In the genomic region with DNA sequence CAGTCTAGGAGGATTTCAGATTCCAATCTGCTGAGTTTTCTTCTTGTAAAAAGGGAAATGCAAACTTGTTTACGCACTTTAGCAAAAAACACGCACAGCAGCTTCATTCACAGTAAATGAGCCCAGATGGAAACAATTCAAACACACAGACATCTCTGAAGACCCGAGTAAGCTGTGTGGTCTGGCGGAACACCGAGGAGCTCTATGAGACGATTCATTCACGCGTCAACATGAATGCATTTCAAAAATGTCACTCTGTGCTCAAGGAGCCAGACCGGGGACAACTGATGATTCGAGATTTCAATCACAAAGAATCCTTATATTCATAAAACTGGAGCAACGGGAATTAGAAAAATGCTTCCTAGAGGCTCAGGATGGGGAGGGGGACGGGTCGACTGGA, we compare ENCODE assay signal across 18 mouse cellular contexts. TPM values are rescaled to one million over a fixed set of nuclear protein-coding genes. Genes with fewer than 3 reads are reported as not detected.
DNase-seq lines count a peak whose midpoint lies in the region; ATAC-seq and TF ChIP-seq lines count a peak whose summit lies in the region.
"Had no signal": no experiment of that assay in that cellular context is flagged by ENCODE, and none has a peak within 500 bp of the region (broad histone marks: within the 10 kb centered on the region; RNA-seq: fewer than 3 reads in every experiment).

No protein-coding gene starts in this region.

- peak; percentile 22 for DNase-seq in forebrain, postnatal 0 days
- no peak for DNase-seq in forebrain, embryonic 11.5 days (ENCODE audit: low spot score)
- no peak for DNase-seq in midbrain, embryonic 14.5 days
- DNase-seq in brain, embryonic 14.5 days (ENCODE audit: low read depth): peak; percentile 24
- DNase-seq in kidney, adult 11 months: no peak
- DNase-seq: adrenal gland, adult 2 months; cerebellum, adult 8-10 months; gastrocnemius, adult 2 months; heart, postnatal 10 days; kidney, adult 9 months; right cerebral cortex, postnatal 4 days; thymus, adult 2 months had no signal

- TF ChIP-seq CTCF in forebrain, postnatal 0 days (IDR thresholded peaks at IDR 0.05; ENCODE audit: low read depth): no peak
- TF ChIP-seq CTCF in brain, embryonic 14.5 days (IDR thresholded peaks at IDR 0.05; ENCODE audit: borderline replicate concordance, extremely low read depth, insufficient read depth, insufficient read length): no peak

- no peaks in the 10 kb centered on the region for H3K9me3 ChIP-seq in forebrain, postnatal 0 days (ENCODE audit: low read length)
- no peaks in the 10 kb centered on the region for H3K9me3 ChIP-seq in forebrain, embryonic 11.5 days (ENCODE audit: control insufficient read depth, low read length)
- H3K9me3 ChIP-seq in midbrain, embryonic 16.5 days (replicated peaks; ENCODE audit: control insufficient read depth, low read length, poor library complexity, severe bottlenecking): no peaks in the 10 kb centered on the region
- no peaks in the 10 kb centered on the region for H3K9me3 ChIP-seq in midbrain, embryonic 14.5 days (ENCODE audit: control insufficient read depth, low read length)
- H3K9me3 ChIP-seq in hindbrain, embryonic 16.5 days (ENCODE audit: control insufficient read depth, low read length): no peaks in the 10 kb centered on the region
- H3K9me3 ChIP-seq: heart, embryonic 10.5 days; limb, embryonic 13.5 days; midbrain, embryonic 12.5 days had no signal

- WGBS in forebrain, postnatal 0 days: 32% methylated on average over 13 of the region's 13 CpGs
- WGBS in forebrain, embryonic 11.5 days: 76% methylated on average over 13 of the region's 13 CpGs
- WGBS in midbrain, embryonic 16.5 days: 56% methylated on average over 13 of the region's 13 CpGs
- WGBS in midbrain, embryonic 14.5 days: 69% methylated on average over 13 of the region's 13 CpGs
- whole genome bisulfite sequencing in hindbrain, embryonic 16.5 days: 53% methylated on average over 13 of the region's 13 CpGs

- TF ChIP-seq POLR2A in brain, embryonic 14.5 days (IDR thresholded peaks at IDR 0.05; ENCODE audit: borderline replicate concordance, extremely low read depth, insufficient read depth, insufficient read length, poor library complexity, severe bottlenecking): no peak

- H3K27me3 ChIP-seq in forebrain, postnatal 0 days (ENCODE audit: insufficient read depth, low read length): no peaks in the 10 kb centered on the region
- H3K27me3 ChIP-seq in forebrain, embryonic 11.5 days (ENCODE audit: control insufficient read depth, insufficient read depth, low read length): no peaks in the 10 kb centered on the region
- no peaks in the 10 kb centered on the region for H3K27me3 ChIP-seq in midbrain, embryonic 16.5 days (ENCODE audit: control insufficient read depth, insufficient read depth, low read depth, low read length)
- no peaks in the 10 kb centered on the region for H3K27me3 ChIP-seq in midbrain, embryonic 14.5 days (ENCODE audit: control insufficient read depth, insufficient read depth, low read length)
- no peaks in the 10 kb centered on the region for H3K27me3 ChIP-seq in hindbrain, embryonic 16.5 days (replicated peaks; ENCODE audit: control insufficient read depth, insufficient read depth, low read length)
- H3K27me3 ChIP-seq: midbrain, embryonic 12.5 days had no signal

- no peak overlapping the region for H3K27ac ChIP-seq in forebrain, postnatal 0 days (ENCODE audit: low read depth, low read length)
- H3K27ac ChIP-seq in forebrain, embryonic 11.5 days (ENCODE audit: low read depth, low read length): no peak overlapping the region
- H3K27ac ChIP-seq in midbrain, embryonic 16.5 days (ENCODE audit: low read length): no peak overlapping the region
- no peak overlapping the region for H3K27ac ChIP-seq in midbrain, embryonic 14.5 days (replicated peaks; ENCODE audit: low read depth, low read length)
- no peak overlapping the region for H3K27ac ChIP-seq in hindbrain, embryonic 16.5 days (ENCODE audit: low read depth, low read length)
- H3K27ac ChIP-seq: gastrocnemius, adult 2 months; heart, embryonic 10.5 days; limb, embryonic 13.5 days; liver, embryonic 14.5 days; midbrain, embryonic 12.5 days had no signal

- peak overlapping the region; percentile 26 for H3K4me2 ChIP-seq in forebrain, postnatal 0 days (ENCODE audit: low read depth)
- H3K4me2 ChIP-seq in forebrain, embryonic 11.5 days (ENCODE audit: low read depth, low read length, severe bottlenecking): no peak overlapping the region
- H3K4me2 ChIP-seq in midbrain, embryonic 16.5 days (ENCODE audit: low read length): peak overlapping the region; percentile 28
- no peak overlapping the region for H3K4me2 ChIP-seq in midbrain, embryonic 14.5 days (ENCODE audit: low read length)
- peak overlapping the region; percentile 6 for H3K4me2 ChIP-seq in hindbrain, embryonic 16.5 days (ENCODE audit: low read length)
- H3K4me2 ChIP-seq: limb, embryonic 13.5 days; midbrain, embryonic 12.5 days had no signal

- no peaks in the 10 kb centered on the region for H3K4me1 ChIP-seq in forebrain, postnatal 0 days (ENCODE audit: insufficient read depth)
- H3K4me1 ChIP-seq in forebrain, embryonic 11.5 days (replicated peaks; ENCODE audit: control insufficient read depth, insufficient read depth, low read length): no peaks in the 10 kb centered on the region
- no peaks in the 10 kb centered on the region for H3K4me1 ChIP-seq in midbrain, embryonic 16.5 days (ENCODE audit: control insufficient read depth, insufficient read depth, low read length)
- H3K4me1 ChIP-seq in midbrain, embryonic 14.5 days (ENCODE audit: control insufficient read depth, insufficient read depth, low read length): no peaks in the 10 kb centered on the region
- no peaks in the 10 kb centered on the region for H3K4me1 ChIP-seq in hindbrain, embryonic 16.5 days (ENCODE audit: control insufficient read depth, insufficient read depth, low read depth, low read length)
- H3K4me1 ChIP-seq: heart, embryonic 10.5 days; midbrain, embryonic 12.5 days had no signal

- no peak overlapping the region for H3K9ac ChIP-seq in forebrain, postnatal 0 days
- no peak overlapping the region for H3K9ac ChIP-seq in forebrain, embryonic 11.5 days (ENCODE audit: low read length)
- H3K9ac ChIP-seq in midbrain, embryonic 16.5 days (ENCODE audit: low read depth, low read length): no peak overlapping the region
- no peak overlapping the region for H3K9ac ChIP-seq in midbrain, embryonic 14.5 days (replicated peaks; ENCODE audit: low read length)
- no peak overlapping the region for H3K9ac ChIP-seq in hindbrain, embryonic 16.5 days (ENCODE audit: low read depth, low read length)
- H3K9ac ChIP-seq: limb, embryonic 13.5 days; liver, embryonic 14.5 days; midbrain, embryonic 12.5 days had no signal

- H3K36me3 ChIP-seq in forebrain, postnatal 0 days (ENCODE audit: insufficient read depth): no peaks in the 10 kb centered on the region
- H3K36me3 ChIP-seq in forebrain, embryonic 11.5 days (ENCODE audit: control insufficient read depth, insufficient read depth, low read length): no peaks in the 10 kb centered on the region
- H3K36me3 ChIP-seq in midbrain, embryonic 16.5 days (ENCODE audit: control insufficient read depth, insufficient read depth, low read length): no peaks in the 10 kb centered on the region
- H3K36me3 ChIP-seq in midbrain, embryonic 14.5 days (ENCODE audit: control insufficient read depth, insufficient read depth, low read length): no peaks in the 10 kb centered on the region
- no peaks in the 10 kb centered on the region for H3K36me3 ChIP-seq in hindbrain, embryonic 16.5 days (ENCODE audit: control insufficient read depth, insufficient read depth, low read length)
- H3K36me3 ChIP-seq: heart, embryonic 10.5 days; limb, embryonic 13.5 days; midbrain, embryonic 12.5 days had no signal

- H3K4me3 ChIP-seq in forebrain, postnatal 0 days (ENCODE audit: low read depth, low read length): 0 out of 2 replicates have a peak overlapping the region, but pooled peaks have one; percentile 7
- no peak overlapping the region for H3K4me3 ChIP-seq in forebrain, embryonic 11.5 days (ENCODE audit: low read depth, low read length)
- H3K4me3 ChIP-seq in midbrain, embryonic 16.5 days (ENCODE audit: low read depth, low read length): no peak overlapping the region
- H3K4me3 ChIP-seq in midbrain, embryonic 14.5 days (replicated peaks; ENCODE audit: low read depth, low read length): no peak overlapping the region
- H3K4me3 ChIP-seq in hindbrain, embryonic 16.5 days (ENCODE audit: low read length): no peak overlapping the region
- H3K4me3 ChIP-seq: gastrocnemius, adult 2 months; heart, embryonic 10.5 days; limb, embryonic 13.5 days; midbrain, embryonic 12.5 days had no signal

- ATAC-seq in forebrain, postnatal 0 days: peak; percentile 67
- no peak for ATAC-seq in forebrain, embryonic 11.5 days (replicated peaks; ENCODE audit: low FRiP score)
- ATAC-seq in midbrain, embryonic 16.5 days: no peak
- no peak for ATAC-seq in midbrain, embryonic 14.5 days (ENCODE audit: low FRiP score, low TSS enrichment)
- no peak for ATAC-seq in hindbrain, embryonic 16.5 days

RNA-seq across cellular contexts. Expression of a gene that starts 15.4 kb away (rescaled TPM):
- total RNA-seq in forebrain, postnatal 0 days (2014; rRNA removed): 0.76 and 1.5 TPM in 2 replicates
- polyA plus RNA-seq in forebrain, postnatal 0 days (2015; fragmentation: Nextera tagmentation; extraction: Ambion mirVana): 0.68 and 1.2 TPM in 2 replicates
- polyA plus RNA-seq in forebrain, embryonic 11.5 days (2014; fragmentation: Nextera tagmentation; extraction: Ambion mirVana): 0.51 and 0.52 TPM in 2 replicates
- 2.2 and 2.5 TPM in 2 replicates for polyA plus RNA-seq in midbrain, embryonic 16.5 days (2015; fragmentation: Nextera tagmentation; extraction: Ambion mirVana)
- polyA plus RNA-seq in midbrain, embryonic 14.5 days (2014; fragmentation: Nextera tagmentation; extraction: Ambion mirVana): 0.68 and 1.0 TPM in 2 replicates
- polyA plus RNA-seq in brain, embryonic 14.5 days (2012; rRNA removed): 0.79 and 1.1 TPM in 2 replicates
- polyA plus RNA-seq in hindbrain, embryonic 16.5 days (2015; fragmentation: Nextera tagmentation; extraction: Ambion mirVana): 3.3 and 4.1 TPM in 2 replicates
- total RNA-seq: gastrocnemius, adult 2 months had no signal
- polyA plus RNA-seq: adrenal gland, adult 2 months had no signal

Comparison
In these comparisons a context has a peak if more than half of its experiments do, and no peak if none do; other contexts are left out.
1. DNase-seq: peak in forebrain, postnatal 0 days (single experiment) and brain, embryonic 14.5 days (single experiment); none in forebrain, embryonic 11.5 days (single experiment), midbrain, embryonic 14.5 days (single experiment) and kidney, adult 11 months (single experiment).
2. H3K4me2 ChIP-seq: peak in forebrain, postnatal 0 days (single experiment), midbrain, embryonic 16.5 days (single experiment) and hindbrain, embryonic 16.5 days (single experiment); none in forebrain, embryonic 11.5 days (single experiment) and midbrain, embryonic 14.5 days (single experiment).